Mouse (Mus musculus): Measurements from ENCODE around the gene Gm10134.

Gene Gm10134

DNA sequence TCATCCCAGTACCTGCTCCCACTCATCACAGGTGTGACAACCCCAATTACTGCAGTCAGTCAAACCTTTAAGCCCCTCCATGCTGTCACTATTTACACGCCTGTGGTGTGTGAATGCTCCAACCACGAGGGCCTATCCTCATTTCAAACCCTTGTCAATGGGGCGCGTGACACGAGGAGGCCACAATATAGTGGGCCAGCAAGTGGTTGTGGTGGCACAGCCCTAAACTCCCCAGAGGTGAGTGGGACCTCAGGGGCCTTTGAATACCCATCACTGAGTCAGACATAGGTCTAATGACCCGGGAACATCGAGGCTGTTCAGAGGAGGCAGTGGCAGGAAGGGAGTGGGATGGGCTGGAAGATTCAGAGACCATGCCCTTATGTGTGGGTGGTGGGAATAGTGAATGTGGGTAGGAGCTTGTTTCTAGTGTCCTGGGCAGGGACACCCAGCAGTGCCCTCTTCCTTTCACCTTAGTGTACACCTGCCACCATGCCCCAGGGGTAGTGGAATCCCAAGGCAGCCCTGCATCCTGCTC, 28.1 kb downstream of the Gm10134 start:
- no peak for DNase-seq

DNA sequence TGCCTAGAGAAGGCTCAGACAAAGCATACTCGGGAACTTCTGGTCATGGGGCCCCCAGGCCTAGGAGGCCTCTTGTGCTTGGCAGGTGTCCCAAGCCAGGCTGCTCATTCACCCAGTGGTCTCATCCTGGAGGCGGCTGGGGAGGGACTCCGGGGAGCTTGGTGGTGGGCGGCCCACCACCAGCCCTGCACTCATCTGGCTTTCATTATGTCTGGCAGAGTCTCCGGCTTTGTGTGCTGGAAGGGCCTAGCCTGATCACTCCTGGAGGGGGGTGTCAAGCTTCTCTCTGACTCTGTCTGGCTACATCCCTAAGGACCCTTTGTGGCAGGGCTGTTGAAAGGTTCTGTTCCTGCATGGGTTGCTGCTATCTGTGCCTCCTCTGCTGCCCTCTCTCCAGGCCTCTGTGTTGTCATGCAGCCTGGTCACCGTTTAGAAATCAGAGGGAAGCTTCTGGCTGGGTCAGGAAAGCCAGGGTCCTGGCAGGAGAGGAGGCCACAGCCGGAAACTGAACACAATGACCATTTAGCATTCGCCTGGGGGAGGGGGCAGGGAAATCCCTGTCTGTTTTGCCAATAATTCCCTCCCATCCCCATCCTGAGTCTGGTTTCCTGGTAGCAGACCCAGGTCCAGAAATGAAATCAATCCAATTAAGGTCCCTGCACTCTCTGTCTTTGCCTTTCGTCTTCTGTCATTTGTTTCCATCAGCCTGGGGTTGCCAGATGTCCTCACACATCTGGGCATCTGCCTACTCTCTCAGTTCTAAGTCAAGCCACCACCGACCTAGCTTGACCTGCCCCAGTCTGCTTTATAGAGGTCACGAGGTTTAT, 28.8 kb downstream of the Gm10134 start:
- peak; percentile 69 to 77 for DNase-seq

DNA sequence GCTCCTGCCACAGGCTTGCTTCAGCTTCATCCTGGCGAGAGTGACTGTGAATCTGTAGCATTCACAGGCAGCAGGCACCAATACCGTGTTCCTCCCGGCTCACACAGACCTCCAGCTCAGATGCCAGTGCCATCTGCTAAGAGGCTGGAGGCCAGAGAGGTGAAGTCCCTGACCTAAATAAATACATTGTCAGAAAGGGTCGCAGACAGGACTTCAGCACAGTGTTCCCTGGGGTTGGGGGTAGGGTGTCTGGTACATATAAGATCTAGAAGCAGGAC, 29.3 kb downstream of the Gm10134 start:
- DNase-seq, result peak; percentile 79 to 83

DNA sequence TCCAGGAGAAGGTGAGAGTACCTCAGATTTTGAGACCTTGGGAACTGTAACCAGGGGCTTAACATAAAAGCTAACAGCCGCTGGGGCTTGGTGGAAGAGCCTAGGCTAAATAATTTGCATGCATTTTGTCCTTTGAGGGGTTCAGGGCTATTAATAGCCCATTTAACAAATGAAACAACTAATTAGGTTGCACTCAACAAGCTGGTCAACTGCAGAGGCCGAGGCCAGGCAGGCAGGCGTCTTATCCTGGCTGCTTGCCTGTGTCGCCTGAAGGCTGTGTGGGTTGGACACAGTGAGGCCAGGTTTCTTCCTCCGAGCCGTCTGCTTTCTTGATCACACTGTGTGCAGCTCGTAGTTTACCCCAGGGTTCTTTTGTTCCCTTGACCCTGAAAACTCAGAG, 29.8 kb downstream of the Gm10134 start:
- peak; percentile 88 to 90 for DNase-seq

DNA sequence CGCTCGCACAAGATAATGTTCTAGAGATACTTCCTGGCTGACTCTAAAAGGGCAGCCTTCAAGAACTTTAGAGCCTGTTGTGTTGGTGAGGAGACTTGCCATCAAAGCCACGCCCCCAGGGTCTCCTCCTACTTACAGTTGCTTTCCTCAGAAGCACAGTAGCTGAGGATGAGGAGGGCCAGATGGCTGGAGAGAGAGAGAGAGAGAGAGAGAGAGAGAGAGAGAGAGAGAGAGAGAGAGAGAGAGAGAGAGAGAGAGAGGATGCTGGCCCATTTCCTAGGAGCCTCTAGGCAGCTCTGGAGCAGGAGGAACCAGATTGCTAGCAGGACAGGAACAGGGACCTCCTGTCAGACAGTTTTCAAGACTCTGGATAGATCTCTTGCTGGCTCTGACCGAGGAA, 30.3 kb downstream of the Gm10134 start:
- peak; percentile 69 to 74 for DNase-seq

DNA sequence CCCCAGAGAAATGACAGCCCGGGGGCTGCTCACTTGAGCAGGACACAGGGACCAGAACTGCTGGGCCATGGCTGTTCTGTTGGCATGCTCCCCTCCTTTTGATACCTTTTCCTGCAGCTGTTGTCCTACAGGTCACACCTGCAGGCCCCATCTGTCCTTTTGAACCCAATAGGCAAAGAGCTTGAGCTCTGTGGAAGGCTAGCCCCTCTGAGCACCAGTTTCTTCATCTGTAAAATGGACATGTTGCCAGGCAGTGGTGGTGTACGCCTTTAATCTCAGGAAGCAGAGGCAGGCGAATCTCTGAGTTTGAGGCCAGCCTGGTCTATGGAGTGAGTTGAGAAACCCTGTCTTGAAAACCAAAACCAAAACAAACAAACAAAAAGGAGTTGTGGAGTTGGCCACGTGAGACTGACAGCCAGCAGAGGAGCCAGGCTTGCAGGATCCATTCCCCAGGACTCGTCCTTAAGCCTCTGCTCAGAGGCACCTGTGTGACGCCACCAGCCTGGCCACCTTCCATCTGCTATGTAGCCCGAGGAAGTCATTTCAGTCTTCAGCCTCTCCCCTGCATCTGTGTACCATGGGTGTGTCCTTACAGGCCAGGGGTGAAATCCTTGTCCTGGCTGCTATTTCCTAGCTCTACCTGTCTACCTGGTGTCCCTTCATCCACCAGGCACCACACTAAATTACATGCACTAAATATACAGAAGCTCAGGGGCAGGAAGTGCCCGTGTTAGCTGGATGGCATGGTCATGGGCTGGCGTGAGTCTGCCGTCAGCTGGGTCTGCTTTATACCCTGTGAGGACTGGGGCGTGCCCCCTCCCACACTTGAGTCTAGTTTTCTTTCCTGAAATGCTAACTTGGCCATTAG, 31.1 kb downstream of the Gm10134 start:
- no peak for DNase-seq

DNA sequence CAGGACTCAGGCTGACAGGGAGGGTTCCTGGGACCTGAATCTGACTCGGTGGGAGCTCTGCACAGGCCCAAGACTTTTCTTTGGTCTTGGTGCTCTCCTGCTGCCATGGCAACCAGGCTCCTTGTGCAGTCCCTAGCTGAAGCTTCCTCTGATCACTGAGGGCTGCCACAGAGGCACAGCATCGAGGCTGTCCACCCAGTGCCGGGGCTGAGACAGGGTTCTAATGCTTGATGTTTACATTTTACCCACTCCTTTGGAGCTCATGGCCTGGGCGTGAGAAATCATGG, 31.7 kb downstream of the Gm10134 start:
- peak; percentile 36 to 48 for DNase-seq

DNA sequence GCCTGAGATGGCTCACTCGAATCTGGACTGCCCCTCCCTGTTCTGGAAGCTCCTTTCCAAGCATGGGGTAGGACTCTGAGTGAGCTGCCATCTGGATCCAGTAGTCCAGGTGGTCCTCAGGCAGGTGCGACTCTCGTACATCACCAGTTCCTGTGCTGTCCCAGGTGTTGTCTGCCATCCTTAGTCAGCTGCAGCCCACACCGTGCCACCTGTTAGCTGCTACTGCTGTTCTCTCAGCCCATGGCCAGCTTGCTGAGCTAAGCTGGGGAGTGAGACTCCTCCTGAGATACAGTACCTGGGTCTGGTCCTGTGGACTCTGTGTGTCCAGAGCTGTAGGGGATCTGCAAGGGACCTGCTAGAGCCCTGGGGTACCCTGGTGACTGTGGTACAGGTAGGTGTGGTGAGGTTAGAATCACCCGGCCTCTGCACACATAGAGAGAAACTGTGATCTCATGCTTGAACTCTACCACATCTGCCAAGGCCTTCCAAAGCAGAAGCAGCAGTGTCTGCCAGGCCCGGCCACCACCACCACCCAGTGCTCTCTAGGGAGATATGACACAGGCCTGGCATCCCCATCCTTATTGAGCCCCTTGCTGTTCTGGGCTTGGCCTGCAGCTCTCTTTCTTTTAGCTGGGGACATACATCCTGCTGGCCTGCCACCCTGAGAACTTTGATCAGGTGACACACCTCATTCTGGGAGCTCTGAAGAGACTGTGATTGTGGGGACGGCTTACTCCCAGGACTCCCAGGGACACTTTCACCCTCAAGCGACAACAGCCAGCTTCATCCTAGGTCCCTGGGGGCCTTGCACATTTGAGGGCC, 32.3 kb downstream of the Gm10134 start:
- DNase-seq, result peak in 1 of 2 experiments; percentile 27

DNA sequence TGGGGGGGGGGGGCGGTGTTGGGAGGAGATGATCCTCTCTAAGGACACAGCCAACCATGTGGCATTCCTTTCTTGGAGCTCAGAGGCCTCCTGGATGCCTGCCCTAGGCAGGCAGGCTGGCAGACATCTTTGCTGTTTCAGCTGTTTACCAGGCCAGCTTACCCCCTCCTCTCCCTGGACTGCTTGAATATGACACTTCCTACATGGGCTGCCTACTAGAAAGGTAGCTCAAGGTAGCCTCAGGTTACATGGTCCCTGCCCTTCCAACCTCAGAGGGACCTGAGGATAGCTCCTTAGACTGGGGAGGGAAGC, 32.9 kb downstream of the Gm10134 start:
- peak; percentile 74 to 80 for DNase-seq

DNA sequence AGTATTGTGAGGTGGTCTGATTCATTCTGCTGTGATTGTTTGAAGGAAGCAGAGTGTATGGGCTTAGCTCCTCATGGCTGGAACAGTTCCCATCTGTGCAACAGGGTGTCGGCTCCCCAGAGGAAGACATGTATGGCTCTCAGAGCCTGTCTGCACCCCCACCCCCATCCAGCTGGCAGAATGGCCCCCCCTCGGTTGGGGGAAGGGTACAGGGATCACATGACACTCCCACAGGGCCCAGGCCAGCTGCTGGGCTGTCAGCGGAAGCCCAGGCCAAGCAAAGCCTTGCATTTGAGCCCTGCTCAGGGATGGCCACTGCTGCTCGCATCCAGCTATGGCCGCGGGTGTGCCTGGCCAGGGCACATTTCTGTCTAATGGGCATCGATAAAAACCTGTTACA, 33.3 kb downstream of the Gm10134 start:
- DNase-seq, result peak; percentile 85 to 90

DNA sequence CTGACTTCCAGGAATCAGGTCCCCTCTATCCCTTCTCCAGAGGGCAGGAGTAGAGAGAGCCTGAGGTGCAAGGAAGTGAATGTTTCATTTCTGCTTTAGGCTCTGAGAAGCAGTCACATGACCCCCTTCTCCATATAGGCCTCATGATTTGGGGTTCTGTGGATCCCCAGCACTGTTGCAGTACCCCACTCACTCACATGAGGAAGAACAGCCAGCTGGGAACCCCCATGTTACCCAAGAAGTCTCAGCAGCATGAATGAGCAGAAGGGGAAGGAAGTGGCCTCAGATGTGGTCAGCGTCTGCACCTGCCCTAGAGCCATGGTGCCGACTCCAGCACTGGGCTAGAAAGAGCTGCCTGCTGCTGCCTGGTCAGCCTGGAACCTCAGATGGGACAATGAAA, 34.1 kb downstream of the Gm10134 start:
- DNase-seq, result no peak

DNA sequence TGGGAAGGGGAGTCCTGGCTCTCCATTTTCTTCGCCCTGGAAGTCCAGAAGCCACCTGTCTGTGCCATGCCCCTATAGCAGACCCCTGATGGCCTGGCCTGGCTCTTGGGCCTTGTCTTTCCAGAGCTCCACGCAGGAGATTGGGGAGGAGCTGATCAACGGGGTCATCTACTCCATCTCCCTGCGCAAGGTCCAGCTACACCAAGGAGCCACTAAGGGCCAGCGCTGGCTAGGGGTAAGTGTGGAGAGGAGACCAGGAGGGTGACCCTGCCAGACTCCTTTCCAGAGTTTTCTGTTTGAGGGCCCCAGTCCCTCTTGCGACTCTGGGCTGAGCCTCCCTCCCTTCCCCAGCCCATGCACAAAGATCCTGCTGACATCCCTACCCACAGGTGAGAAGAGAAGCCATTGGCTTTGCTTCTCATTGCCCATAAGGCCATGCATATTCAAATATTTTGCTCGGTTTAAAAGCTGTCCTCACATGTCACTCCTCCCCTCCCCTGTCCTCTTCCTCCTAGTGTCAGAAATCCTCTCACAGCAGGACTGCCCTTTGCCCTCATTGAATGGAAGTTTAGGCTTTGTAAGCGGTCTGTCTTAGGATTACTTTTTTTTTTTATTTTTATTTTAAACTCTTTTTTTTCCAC, 34.8 kb downstream of the Gm10134 start:
- no peak for DNase-seq

DNA sequence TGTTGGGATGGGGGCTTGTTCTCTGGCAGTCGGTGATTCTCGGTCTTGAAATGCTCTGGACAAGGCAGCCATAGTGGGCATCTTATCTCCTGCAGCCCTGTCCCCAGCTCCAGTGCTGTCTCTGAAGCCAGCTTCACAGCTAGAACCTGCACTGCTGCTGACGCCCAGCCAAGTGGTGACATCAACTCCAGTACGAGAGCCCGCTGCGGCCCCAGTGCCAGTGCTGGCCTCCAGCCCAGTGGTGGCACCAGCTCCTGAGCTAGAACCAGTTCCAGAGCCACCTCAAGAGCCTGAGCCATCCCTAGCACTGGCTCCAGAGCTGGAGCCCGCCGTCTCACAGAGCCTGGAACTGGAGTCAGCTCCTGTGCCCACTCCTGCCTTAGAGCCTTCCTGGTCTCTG, 38.0 kb downstream of the Gm10134 start:
- peak; percentile 96 for DNase-seq

DNA sequence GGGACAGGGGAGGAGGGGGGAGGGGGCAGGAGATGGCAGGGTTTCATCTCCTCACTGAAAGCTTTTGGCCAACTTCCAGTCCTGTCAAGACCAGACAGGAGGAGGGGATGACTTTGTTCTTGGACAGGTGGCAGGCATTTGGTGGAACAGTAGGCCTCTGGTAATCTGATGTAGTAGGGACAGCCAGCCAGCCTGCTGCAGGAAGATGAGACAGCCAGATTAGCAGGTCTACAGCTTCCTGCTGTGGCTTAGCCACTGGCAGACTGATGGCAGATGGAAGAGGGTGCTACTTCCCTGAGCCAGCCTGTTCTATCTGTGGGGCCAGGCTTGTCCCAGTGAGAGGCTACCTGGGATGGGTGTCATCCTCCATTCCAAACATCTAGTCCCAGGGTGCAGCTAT, 40.1 kb downstream of the Gm10134 start:
- DNase-seq, result peak; percentile 91 to 95

DNA sequence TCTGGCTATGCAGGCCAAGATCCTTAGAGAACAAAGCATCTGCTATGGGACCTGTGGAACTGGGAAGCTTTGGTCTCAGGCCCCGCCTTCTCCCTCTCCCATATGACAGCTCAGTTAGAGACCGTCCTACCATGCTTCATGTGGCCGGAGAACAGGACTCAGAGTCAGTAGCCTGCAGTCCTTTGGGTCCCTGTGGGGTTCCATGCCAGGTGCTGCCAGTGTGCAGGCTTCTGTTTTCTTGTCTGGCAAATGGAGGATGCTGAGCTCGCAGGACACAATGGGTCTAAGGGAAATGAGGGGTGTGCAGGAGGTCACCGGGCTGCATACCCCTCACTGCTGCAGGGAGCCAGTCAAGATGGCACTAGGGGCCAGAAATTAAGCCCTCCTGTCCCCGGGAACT, 40.7 kb downstream of the Gm10134 start:
- peak; percentile 59 to 61 for DNase-seq

DNA sequence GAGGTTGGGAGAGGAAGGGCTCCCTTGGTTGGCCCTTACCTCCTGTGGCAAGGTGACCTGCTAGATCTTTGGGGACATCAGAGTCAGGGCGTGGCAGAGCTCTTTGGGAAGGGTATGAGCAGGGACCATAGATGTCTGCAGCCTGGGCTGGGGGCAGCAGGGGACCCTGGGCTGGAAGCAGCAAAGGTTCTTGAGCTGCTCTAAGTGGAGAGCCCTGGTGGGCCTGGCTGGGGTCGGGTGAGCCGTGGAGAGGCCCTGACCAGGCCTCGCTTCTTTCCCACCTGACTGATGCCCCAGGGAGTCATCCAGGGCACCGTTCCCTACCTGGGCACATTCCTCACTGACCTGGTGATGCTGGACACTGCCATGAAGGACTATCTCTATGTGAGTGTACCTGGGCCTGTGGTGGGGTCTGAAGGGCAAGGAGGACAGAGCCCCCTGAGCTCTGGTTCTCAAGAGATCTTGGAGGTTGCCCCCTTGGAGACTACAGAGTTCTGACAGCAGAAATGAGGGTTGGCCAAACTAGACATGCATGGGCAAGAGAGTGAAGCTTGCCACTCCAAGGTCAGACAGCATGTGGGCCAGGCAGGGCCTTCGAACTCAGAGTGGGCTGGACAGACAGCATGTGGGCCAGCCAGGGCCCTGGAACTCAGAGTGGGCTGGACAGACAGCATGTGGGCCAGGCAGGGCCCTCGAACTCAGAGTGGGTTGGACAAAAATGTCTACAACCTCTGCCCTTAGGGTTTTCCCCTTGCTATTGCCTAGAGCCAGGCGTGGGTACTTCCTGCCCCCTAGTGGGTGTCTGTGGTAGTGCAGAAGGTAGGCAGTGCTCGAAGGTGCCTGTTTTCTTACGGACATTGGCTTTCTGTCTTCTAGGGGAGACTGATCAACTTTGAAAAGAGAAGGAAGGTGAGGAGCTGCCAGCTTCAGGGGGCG, 41.6 kb downstream of the Gm10134 start:
- DNase-seq, result peak; percentile 93 to 96

DNA sequence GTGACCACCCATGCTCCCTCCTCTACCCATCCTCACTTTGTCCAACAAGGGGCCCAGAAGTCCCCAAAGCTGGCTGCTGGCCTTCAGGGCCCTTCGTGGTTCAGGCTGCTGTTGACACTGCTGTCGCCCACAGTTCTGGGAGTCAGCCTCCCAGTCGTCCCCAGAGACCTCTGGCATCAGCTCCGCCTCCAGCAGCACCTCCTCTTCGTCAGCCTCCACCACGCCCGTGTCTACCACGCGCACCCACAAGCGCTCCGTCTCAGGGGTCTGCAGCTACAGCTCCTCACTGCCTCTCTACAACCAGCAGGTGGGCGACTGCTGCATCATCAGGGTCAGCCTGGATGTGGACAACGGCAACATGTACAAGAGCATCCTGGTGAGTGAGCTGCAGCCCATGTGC, 43.3 kb downstream of the Gm10134 start:
- no peak for DNase-seq

DNA sequence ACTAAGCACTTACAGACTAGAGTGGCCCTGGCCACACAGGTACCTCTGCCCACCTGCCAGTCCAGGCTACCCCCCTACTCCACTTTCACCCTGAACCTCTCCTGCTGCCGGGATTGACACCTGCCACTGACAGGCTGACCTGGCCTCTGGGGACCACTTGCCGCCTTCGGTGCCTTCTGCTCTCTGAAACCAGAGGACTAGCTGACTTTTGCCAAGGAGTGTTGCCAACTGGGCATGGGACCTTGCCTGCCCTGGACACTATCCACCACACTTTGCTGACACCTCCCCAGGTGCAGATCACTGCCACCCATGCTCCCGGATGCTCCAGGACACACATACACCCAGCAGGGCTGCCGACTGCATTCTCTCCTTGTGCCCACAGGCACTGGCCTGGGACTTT, 46.4 kb downstream of the Gm10134 start:
- DNase-seq, result peak; percentile 59 to 63
